Mouse (Mus musculus): ENCODE results near the gene Trim37. TPM values are rescaled to one million over a fixed set of nuclear protein-coding genes. Genes with fewer than 3 reads are reported as not detected.
"Not testable (repeated sequence)": the region's sequence is repeated elsewhere in the genome, so short reads cannot be mapped to it uniquely, and the experiment has no call there.

Gene Trim37
- polyA plus RNA-seq, 1 experiment from 2014 or later = 8.2 TPM

GRCm38 (mm10) chr11:87257282-87257681, 130.4 kb downstream of the Trim37 start:
- no peak overlapping the region for H3K4me3 ChIP-seq (ENCODE audit: low read depth, low read length)
- DNase-seq (no peak), ATAC-seq (no peak)
- H3K9ac ChIP-seq (replicated peaks) = no peak overlapping the region
- H3K4me2 ChIP-seq (ENCODE audit: low read depth, low read length) = no peak overlapping the region
- peaks cover 3% of the 10 kb centered on the region; the same call in 1 of the 2 replicates for H3K4me1 ChIP-seq (ENCODE audit: insufficient read depth)
- no peaks in the 10 kb centered on the region for H3K9me3 ChIP-seq (ENCODE audit: low read length)
- TF ChIP-seq EP300 (IDR thresholded peaks at IDR 0.05; ENCODE audit: low read depth) (no peak), CTCF (IDR thresholded peaks at IDR 0.05; ENCODE audit: low read depth) (no peak)
- H3K27me3 ChIP-seq (ENCODE audit: insufficient read depth, low read length) = no peaks in the 10 kb centered on the region
- 92% methylated on average over 5 of the region's 5 CpGs for WGBS (ENCODE audit: insufficient replicate concordance)
- no peaks in the 10 kb centered on the region for H3K36me3 ChIP-seq (replicated peaks; ENCODE audit: insufficient read depth, low read length)
- H3K27ac ChIP-seq (ENCODE audit: low read depth) = no peak overlapping the region

- WGBS (ENCODE audit: insufficient replicate concordance) = 36% methylated on average over 10 of the region's 10 CpGs
- Histone ChIP-seq H3K9ac (replicated peaks) (no peak overlapping the region), H3K4me1 (ENCODE audit: insufficient read depth) (peaks cover 3% of the 10 kb centered on the region; the same call in 1 of the 2 replicates), H3K27ac (ENCODE audit: low read depth) (0 out of 2 replicates have a peak overlapping the region, but pooled peaks have one; percentile 29), H3K27me3 (ENCODE audit: insufficient read depth, low read length) (no peaks in the 10 kb centered on the region), H3K9me3 (ENCODE audit: low read length) (no peaks in the 10 kb centered on the region), H3K36me3 (replicated peaks; ENCODE audit: insufficient read depth, low read length) (no peaks in the 10 kb centered on the region), H3K4me3 (ENCODE audit: low read depth, low read length) (no peak overlapping the region), H3K4me2 (ENCODE audit: low read depth, low read length) (peak overlapping the region; percentile 51)
- ATAC-seq (peak; percentile 33; the same call in 1 of the 2 replicates), DNase-seq (no peak)
- no peak for TF ChIP-seq EP300 (IDR thresholded peaks at IDR 0.05; ENCODE audit: low read depth)
Measured at GRCm38 (mm10) chr11:87259792-87260191, 132.9 kb downstream of the Trim37 start.

GRCm38 (mm10) chr11:87261705-87262104, 134.8 kb downstream of the Trim37 start:
- not testable (repeated sequence) for H3K4me2 ChIP-seq (ENCODE audit: low read depth, low read length); H3K4me1 ChIP-seq (ENCODE audit: insufficient read depth); H3K27ac ChIP-seq (ENCODE audit: low read depth); H3K9ac ChIP-seq (replicated peaks); ATAC-seq; H3K36me3 ChIP-seq (replicated peaks; ENCODE audit: insufficient read depth, low read length); H3K4me3 ChIP-seq (ENCODE audit: low read depth, low read length); H3K9me3 ChIP-seq (ENCODE audit: low read length); DNase-seq; H3K27me3 ChIP-seq (ENCODE audit: insufficient read depth, low read length)
- WGBS (ENCODE audit: insufficient replicate concordance) = 70% methylated on average over 4 of the region's 4 CpGs
- TF ChIP-seq CTCF (IDR thresholded peaks at IDR 0.05; ENCODE audit: low read depth) = peak; percentile 27

GRCm38 (mm10) chr11:87263946-87264345, 137.1 kb downstream of the Trim37 start:
- no peak overlapping the region for H3K27ac ChIP-seq (ENCODE audit: low read depth)
- H3K9me3 ChIP-seq (ENCODE audit: low read length) = no peaks in the 10 kb centered on the region
- TF ChIP-seq CTCF (IDR thresholded peaks at IDR 0.05; ENCODE audit: low read depth) (no peak), EP300 (IDR thresholded peaks at IDR 0.05; ENCODE audit: low read depth) (no peak)
- H3K4me1 ChIP-seq (ENCODE audit: insufficient read depth) = peaks cover 3% of the 10 kb centered on the region; the same call in 1 of the 2 replicates
- no peaks in the 10 kb centered on the region for H3K27me3 ChIP-seq (ENCODE audit: insufficient read depth, low read length)
- H3K36me3 ChIP-seq (replicated peaks; ENCODE audit: insufficient read depth, low read length) = no peaks in the 10 kb centered on the region
- H3K4me3 ChIP-seq (ENCODE audit: low read depth, low read length) = no peak overlapping the region
- DNase-seq (no peak), ATAC-seq (no peak)
- 41% methylated on average over 7 of the region's 7 CpGs for WGBS (ENCODE audit: insufficient replicate concordance)
- no peak overlapping the region for H3K4me2 ChIP-seq (ENCODE audit: low read depth, low read length)
- H3K9ac ChIP-seq (replicated peaks) = no peak overlapping the region

- Histone ChIP-seq H3K27ac (ENCODE audit: low read depth) (no peak overlapping the region), H3K4me3 (ENCODE audit: low read depth, low read length) (no peak overlapping the region), H3K4me1 (ENCODE audit: insufficient read depth) (no peaks in the 10 kb centered on the region), H3K4me2 (ENCODE audit: low read depth, low read length) (no peak overlapping the region), H3K9me3 (ENCODE audit: low read length) (no peaks in the 10 kb centered on the region), H3K36me3 (replicated peaks; ENCODE audit: insufficient read depth, low read length) (no peaks in the 10 kb centered on the region), H3K9ac (replicated peaks) (no peak overlapping the region), H3K27me3 (ENCODE audit: insufficient read depth, low read length) (no peaks in the 10 kb centered on the region)
- WGBS (ENCODE audit: insufficient replicate concordance) = 67% methylated on average over 4 of the region's 4 CpGs
- ATAC-seq (no peak), DNase-seq (no peak)
- no peak for TF ChIP-seq CTCF (IDR thresholded peaks at IDR 0.05; ENCODE audit: low read depth)
Measured at GRCm38 (mm10) chr11:87266246-87266645, 139.4 kb downstream of the Trim37 start.

GRCm38 (mm10) chr11:87268803-87269202, 141.9 kb downstream of the Trim37 start:
- WGBS (ENCODE audit: insufficient replicate concordance) = 76% methylated on average over 2 of the region's 2 CpGs
- H3K27me3 ChIP-seq (ENCODE audit: insufficient read depth, low read length) = no peaks in the 10 kb centered on the region
- peak; percentile 48 for TF ChIP-seq CTCF (IDR thresholded peaks at IDR 0.05; ENCODE audit: low read depth)
- no peak for TF ChIP-seq EP300 (IDR thresholded peaks at IDR 0.05; ENCODE audit: low read depth)
- H3K4me1 ChIP-seq (ENCODE audit: insufficient read depth) = no peaks in the 10 kb centered on the region
- no peak for ATAC-seq
- DNase-seq = no peak
- H3K9me3 ChIP-seq (ENCODE audit: low read length) = 0 out of 2 replicates have a peak, but pooled peaks cover 3% of the 10 kb centered on the region
- no peaks in the 10 kb centered on the region for H3K36me3 ChIP-seq (replicated peaks; ENCODE audit: insufficient read depth, low read length)
- H3K27ac ChIP-seq (ENCODE audit: low read depth) = no peak overlapping the region
- no peak overlapping the region for H3K9ac ChIP-seq (replicated peaks)
- no peak overlapping the region for H3K4me2 ChIP-seq (ENCODE audit: low read depth, low read length)
- H3K4me3 ChIP-seq (ENCODE audit: low read depth, low read length) = no peak overlapping the region

MicroRNAs encoded within 50 kb of the gene (microRNA counts, 519-probe panel; counts per million panel counts)
- microRNA mmu-miR-301a = 5,906 counts per million, percentile 68 among the panel's probes with 10 or more counts

Small RNA genes within 50 kb of the gene (microRNA-seq; reads per million reads assigned to microRNA genes)
- 816 reads per million, percentile 70 among the genes with 10 or more reads in this experiment for gene Mir301

Other genes with a start within 250 kb of the Trim37 start
- gene Ypel2, start 133.4 kb upstream of the Trim37 start, polyA plus RNA-seq (2015; fragmentation: Nextera tagmentation; extraction: Ambion mirVana) = 2.1 TPM in 2 replicates
- gene Gdpd1, start 53.0 kb upstream of the Trim37 start, polyA plus RNA-seq (2015; fragmentation: Nextera tagmentation; extraction: Ambion mirVana) = 2.7 TPM in 2 replicates
- 4.5 and 4.9 TPM in 2 replicates for gene Smg8, start 40.3 kb upstream of the Trim37 start, polyA plus RNA-seq (2015; fragmentation: Nextera tagmentation; extraction: Ambion mirVana)
- 1.7 and 1.9 TPM in 2 replicates for gene Prr11, start 18.4 kb upstream of the Trim37 start, polyA plus RNA-seq (2015; fragmentation: Nextera tagmentation; extraction: Ambion mirVana)
- 11.1 and 12.7 TPM in 2 replicates for gene Ska2, start 17.8 kb upstream of the Trim37 start, polyA plus RNA-seq (2015; fragmentation: Nextera tagmentation; extraction: Ambion mirVana)
- gene Ppm1e, start 231.9 kb downstream of the Trim37 start, polyA plus RNA-seq (2015; fragmentation: Nextera tagmentation; extraction: Ambion mirVana) = 0.70 and 1.2 TPM in 2 replicates

Data from liver, postnatal 0 days (tissue).